Comparison of ENCODE assay signal across 8 mouse cellular contexts in genomic region chr6:120580713-120581015, GRCm38 (mm10). TPM values are rescaled to one million over a fixed set of nuclear protein-coding genes. Genes with fewer than 3 reads are reported as not detected.
DNase-seq lines count a peak whose midpoint lies in the region; ATAC-seq and TF ChIP-seq lines count a peak whose summit lies in the region.

No protein-coding gene starts in this region.

- no peak overlapping the region for H3K27ac ChIP-seq in intestine, postnatal 0 days (ENCODE audit: low read depth, low read length)
- H3K27ac ChIP-seq in neural tube, embryonic 14.5 days (ENCODE audit: low read depth, low read length), result no peak overlapping the region; the same call in 1 of the 2 replicates

- H3K36me3 ChIP-seq in intestine, postnatal 0 days (ENCODE audit: control insufficient read depth, insufficient read depth), result no peaks in the 10 kb centered on the region
- no peaks in the 10 kb centered on the region for H3K36me3 ChIP-seq in neural tube, embryonic 14.5 days (ENCODE audit: control insufficient read depth, insufficient read depth, low read length)

- no peak overlapping the region for H3K4me3 ChIP-seq in intestine, postnatal 0 days (ENCODE audit: low read depth, low read length)
- H3K4me3 ChIP-seq in neural tube, embryonic 14.5 days (ENCODE audit: low read depth, low read length), result no peak overlapping the region

- H3K9me3 ChIP-seq in intestine, postnatal 0 days (ENCODE audit: control insufficient read depth), result no peaks in the 10 kb centered on the region
- no peaks in the 10 kb centered on the region for H3K9me3 ChIP-seq in neural tube, embryonic 14.5 days (ENCODE audit: control insufficient read depth, low read length)

- no peak overlapping the region for H3K9ac ChIP-seq in intestine, postnatal 0 days (ENCODE audit: low read depth, low read length)
- H3K9ac ChIP-seq in neural tube, embryonic 14.5 days (replicated peaks; ENCODE audit: low read depth, low read length), result no peak overlapping the region

- no peak for TF ChIP-seq CTCF in intestine, postnatal 0 days (IDR thresholded peaks at IDR 0.05; ENCODE audit: low read depth)

- peak; percentile 23 for DNase-seq in cerebellum, adult 11 months
- DNase-seq in cerebellum, adult 8-10 months, result no peak
- peak; percentile 12 for DNase-seq in right cerebral cortex, postnatal 25 days
- no peak for DNase-seq in right cerebral cortex, postnatal 36 days (ENCODE audit: low spot score in 2 of 2)
- DNase-seq in urinary bladder, adult 18-20 months (ENCODE audit: low spot score in 2 of 2), result no peak
- DNase-seq in adipocyte (ENCODE audit: low spot score), result no peak

- no peak for ATAC-seq in intestine, postnatal 0 days
- peak; percentile 41 for ATAC-seq in neural tube, embryonic 14.5 days (ENCODE audit: low read depth)

- H3K27me3 ChIP-seq in intestine, postnatal 0 days (replicated peaks; ENCODE audit: control insufficient read depth, insufficient read depth, low read length), result peaks cover 3% of the 10 kb centered on the region; the same call in 1 of the 2 replicates
- H3K27me3 ChIP-seq in neural tube, embryonic 14.5 days (ENCODE audit: control insufficient read depth, insufficient read depth, low read length), result no peaks in the 10 kb centered on the region

- peak overlapping the region; percentile 82; the same call in 1 of the 2 replicates for H3K4me2 ChIP-seq in intestine, postnatal 0 days (replicated peaks; ENCODE audit: low read depth)
- H3K4me2 ChIP-seq in neural tube, embryonic 14.5 days (ENCODE audit: low read depth, low read length), result peak overlapping the region; percentile 77

- WGBS in intestine, postnatal 0 days, result 0% methylated on average over 1 of the region's 1 CpGs
- WGBS in neural tube, embryonic 14.5 days, result 5% methylated on average over 1 of the region's 1 CpGs

- 0 out of 2 replicates have a peak, but pooled peaks cover 4% of the 10 kb centered on the region for H3K4me1 ChIP-seq in intestine, postnatal 0 days (replicated peaks; ENCODE audit: control insufficient read depth, insufficient read depth, low read length)
- peaks cover 19% of the 10 kb centered on the region for H3K4me1 ChIP-seq in neural tube, embryonic 14.5 days (ENCODE audit: control insufficient read depth, insufficient read depth, low read length)

RNA-seq across cellular contexts. Expression of gene Hdhd5, which starts 49.5 kb away (rescaled TPM):
- polyA plus RNA-seq in intestine, postnatal 0 days (2015; fragmentation: Nextera tagmentation; extraction: Ambion mirVana), result 5.9 and 6.1 TPM in 2 replicates
- 11.8 and 14.2 TPM in 2 replicates for polyA plus RNA-seq in neural tube, embryonic 14.5 days (2014; fragmentation: Nextera tagmentation; extraction: Ambion mirVana)

Comparison
In these comparisons a context has a peak if more than half of its experiments do, and no peak if none do; other contexts are left out.
1. DNase-seq: peak in cerebellum, adult 11 months (single experiment) and right cerebral cortex, postnatal 25 days (single experiment); none in cerebellum, adult 8-10 months (single experiment), right cerebral cortex, postnatal 36 days (0 of 2), urinary bladder, adult 18-20 months (0 of 2) and adipocyte (single experiment).